Mouse (Mus musculus): ENCODE results near the gene Dnajc30.
"Not testable (repeated sequence)": the region's sequence is repeated elsewhere in the genome, so short reads cannot be mapped to it uniquely, and the experiment has no call there.

Dnajc30 gene

DNA sequence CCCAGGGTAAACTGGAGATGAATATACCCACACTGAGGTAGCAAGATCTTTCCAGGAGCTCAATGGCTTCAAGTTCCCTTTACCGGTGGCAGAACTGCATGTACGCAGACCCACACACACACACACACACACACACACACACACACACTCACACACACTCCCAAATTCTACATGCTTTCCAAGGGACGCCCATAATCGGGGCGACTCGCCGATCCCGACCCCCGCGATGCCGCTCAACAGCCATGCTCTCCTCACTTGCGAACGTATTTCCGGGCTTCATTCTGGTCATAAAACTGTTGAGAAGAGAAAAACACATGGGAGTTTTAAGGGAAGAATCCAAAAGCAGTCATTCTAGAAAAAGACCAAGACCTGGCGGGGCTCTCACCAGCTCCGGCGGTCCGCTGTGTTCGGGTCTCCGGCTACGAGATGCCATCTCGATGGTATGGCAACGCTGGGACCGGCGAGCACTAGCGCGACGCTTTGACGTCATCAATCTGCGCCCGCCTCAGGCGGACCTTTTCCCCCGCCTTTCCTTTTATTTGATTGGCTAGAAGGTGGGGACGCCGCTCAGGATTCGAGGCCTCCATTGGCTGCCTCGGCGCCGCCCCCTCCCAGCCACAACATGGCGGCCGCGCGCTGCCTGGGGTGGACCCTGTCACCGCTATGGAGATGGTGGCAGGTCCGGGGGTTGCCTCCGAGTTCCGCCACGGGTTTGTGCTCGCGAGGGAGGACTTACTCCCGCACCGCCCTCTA is at the start of gene Dnajc30:
TSS of gene Dnajc30 (plus strand) at position 574 of the 753 bp plus-strand sequence.
- peak; percentile 90 for DNase-seq (ENCODE audit: extremely low spot score, low read depth, low spot score)

DNA sequence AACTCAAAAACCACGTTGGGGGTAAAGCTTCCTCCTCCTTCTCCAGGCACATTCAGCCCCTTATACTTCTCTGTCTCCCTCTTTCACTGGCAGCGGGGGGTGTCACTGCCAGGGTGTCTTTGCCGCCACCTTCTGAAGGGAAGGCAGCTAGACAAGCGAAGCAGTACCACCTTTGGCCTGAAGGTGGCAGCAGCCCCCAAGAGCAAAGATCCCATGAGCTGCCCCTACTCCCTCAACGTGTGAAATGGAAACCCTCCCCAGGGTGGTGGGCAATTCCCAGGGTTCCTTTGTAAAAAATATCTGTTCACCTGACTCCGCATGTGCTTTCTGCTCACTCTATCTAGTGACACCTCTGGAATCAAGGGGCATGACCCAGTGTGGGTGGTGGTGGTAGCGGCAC is 48.5 kb upstream of the Dnajc30 start:
- peak; percentile 58 for DNase-seq (ENCODE audit: extremely low spot score, low read depth, low spot score)

DNA sequence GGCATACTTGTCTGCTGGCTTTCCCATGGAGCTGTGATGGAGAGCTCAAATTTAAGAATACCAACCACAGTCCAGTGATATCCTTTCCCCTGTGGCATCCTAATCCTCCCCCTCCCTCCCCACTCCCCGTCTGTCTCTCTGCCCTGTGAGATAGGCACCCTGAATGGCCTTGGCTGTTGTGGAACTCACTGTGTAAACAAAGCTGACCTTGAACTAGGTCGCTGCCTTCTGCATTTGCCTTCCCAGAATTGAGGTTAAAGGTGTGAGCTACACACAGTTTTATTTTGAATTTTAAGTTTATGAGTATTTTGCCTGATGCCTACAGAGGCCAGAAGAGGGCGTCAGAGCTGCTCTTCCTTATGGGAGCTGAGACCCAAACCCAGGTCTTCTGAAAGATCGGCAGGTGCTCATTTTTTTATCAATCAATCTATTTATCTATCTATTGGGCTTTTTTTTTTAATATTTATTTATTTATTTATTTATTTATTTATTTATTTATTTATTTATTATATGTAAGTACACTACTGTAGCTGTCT is 47.7 kb upstream of the Dnajc30 start:
- DNase-seq (ENCODE audit: extremely low spot score, low read depth, low spot score): no peak

GRCm38 (mm10) chr5:135021814-135022213 is 42.2 kb upstream of the Dnajc30 start:
- DNase-seq (ENCODE audit: extremely low spot score, low read depth, low spot score): no peak

DNA sequence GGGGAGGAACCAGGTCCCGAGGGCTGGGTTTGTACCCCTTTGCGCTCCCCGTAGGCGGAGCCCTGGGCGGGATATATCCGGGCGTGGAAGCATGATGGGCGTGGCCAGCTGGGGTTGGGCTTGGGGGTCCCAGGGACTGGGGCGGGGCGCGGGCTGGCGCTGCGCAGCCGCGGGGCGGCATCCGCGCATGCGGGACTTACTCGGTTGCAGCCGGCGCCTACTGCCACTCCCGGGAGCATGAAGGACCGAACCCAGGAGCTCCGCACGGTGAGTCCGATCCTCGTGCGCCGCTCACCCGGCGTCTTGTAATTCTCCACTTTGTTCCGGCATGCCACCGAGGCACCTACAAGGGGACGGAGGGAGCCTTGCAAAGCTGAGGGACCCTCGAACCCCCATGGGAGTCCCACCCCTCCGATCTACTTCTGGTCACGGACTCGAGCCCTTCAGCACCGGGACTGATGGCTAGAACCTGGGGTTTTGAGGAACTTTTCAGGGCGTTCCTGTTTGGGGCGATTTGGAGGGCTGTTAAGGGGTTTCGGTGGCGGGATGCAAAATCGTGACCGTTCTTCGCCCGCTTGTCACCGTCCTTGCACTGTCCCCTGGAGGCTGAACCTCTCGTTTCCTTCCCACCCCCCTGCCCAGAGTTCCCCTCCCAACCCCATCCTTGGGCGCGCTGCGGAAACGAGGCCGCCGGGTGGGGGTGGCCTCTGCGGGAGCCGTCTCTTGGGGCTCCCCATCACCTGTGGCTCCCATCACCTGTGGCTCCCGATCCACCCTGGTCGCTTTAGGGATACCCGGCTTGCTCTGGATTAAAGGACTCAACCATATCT is 40.4 kb upstream of the Dnajc30 start, which contains the start of gene Stx1a:
TSS of gene Stx1a (plus strand) at position 139 of the 830 bp plus-strand sequence.
- peak; percentile 49 for DNase-seq (ENCODE audit: extremely low spot score, low read depth, low spot score)

DNA sequence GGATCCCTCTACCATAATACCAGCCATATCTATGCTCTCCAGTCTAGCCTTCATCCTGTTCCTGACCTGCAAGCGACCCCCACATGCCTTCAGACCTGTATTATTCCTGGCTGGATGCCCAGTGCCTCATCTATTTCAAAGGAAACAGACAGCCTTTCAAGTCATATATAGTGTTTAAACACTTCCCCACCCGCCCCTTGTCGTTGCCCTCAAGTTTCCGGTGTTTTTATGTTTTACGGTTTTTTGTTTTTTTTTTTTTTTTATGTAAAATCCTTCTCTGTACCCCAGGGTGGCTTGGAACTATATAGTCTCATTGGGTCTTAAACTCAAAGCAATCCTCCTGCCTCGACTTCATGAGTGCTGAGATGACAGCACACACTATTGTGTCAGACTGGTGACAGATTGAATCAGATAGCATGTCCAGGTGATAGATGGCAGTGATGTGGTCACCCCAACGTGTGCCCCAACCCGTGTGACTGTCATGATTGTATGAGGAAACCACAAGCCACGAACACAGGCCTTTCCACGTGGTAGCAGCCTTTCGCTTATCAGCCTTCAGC is 39.3 kb upstream of the Dnajc30 start:
- DNase-seq (ENCODE audit: extremely low spot score, low read depth, low spot score): no peak

GRCm38 (mm10) chr5:135025899-135026298 is 38.1 kb upstream of the Dnajc30 start:
- DNase-seq (ENCODE audit: extremely low spot score, low read depth, low spot score): no peak

GRCm38 (mm10) chr5:135029007-135029854 is 34.8 kb upstream of the Dnajc30 start:
- no peak for DNase-seq (ENCODE audit: extremely low spot score, low read depth, low spot score)

DNA sequence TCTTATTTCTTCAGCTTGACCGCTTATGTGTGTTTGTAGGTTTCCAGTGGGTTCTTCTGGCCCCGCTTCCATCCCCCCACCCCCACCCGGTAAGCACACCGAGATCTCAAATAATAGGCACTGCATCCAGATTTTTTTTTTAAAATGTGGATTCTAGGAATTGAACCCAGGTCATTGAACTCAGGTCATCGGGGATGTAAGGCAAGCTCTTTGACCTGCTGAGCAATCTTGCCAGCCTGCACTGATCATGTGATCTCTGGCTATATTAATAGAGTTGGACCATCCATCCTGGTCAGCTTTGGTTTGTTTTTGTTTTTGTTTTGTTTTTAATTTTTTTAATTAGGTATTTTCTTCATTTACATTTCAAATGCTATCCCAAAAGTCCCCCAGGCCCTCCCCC is 31.4 kb upstream of the Dnajc30 start:
- DNase-seq (ENCODE audit: extremely low spot score, low read depth, low spot score): no peak

DNA sequence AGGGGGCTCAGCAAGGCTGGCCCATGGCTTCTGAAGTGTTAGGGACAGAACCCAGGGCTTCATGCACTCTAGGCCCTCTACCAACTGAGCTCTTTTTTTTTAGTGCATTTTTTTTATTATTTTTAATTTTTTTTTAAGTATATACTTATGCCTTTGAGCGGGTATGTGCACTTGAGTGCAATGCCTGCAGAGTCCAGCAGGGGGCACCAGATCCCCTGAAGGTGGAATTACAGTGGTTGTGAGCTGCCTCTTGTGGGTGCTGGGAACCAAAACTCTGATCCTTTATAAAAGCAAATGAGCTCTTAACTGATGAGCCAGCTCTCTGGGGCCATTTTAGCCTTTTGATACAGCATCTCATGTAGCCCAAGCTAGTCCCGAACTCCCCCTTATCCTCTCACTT is 29.4 kb upstream of the Dnajc30 start:
- no peak for DNase-seq (ENCODE audit: extremely low spot score, low read depth, low spot score)

DNA sequence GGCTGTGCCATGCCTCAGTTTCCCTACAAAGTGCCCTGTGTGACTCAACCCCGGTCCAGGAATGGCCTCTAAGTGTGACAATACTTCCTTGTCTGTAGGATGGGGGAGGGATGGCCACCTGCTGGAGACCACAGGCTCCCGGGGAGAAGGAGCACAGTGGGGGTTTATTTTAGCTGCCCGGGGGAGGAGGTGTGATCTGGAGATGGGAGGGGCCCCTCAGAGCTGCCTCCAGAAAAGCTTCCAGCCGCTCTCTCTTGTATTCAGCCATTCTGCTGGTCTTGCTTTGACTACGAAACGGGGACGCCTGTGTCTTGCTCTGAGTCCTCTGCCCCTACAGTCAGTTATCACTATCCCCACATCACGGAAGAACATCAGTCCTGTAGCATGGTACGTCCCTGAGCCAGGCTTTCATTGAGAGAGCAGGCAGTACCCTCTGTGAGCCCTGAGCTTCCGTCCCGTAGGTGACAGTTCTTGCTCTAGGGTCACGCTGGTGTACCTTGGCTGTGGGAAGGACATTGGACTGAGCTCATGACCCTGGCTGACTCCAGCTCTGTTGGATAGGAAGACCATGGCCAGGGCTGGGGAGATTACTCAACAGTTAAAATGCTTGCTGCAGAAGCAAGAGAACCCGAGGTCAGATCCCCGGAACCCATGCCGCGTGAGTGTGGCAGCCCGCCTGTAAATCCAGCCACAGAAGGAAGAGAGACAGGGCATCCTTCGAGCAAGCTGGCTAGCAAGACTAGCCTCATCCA is 28.2 kb upstream of the Dnajc30 start:
- DNase-seq (ENCODE audit: extremely low spot score, low read depth, low spot score): no peak

DNA sequence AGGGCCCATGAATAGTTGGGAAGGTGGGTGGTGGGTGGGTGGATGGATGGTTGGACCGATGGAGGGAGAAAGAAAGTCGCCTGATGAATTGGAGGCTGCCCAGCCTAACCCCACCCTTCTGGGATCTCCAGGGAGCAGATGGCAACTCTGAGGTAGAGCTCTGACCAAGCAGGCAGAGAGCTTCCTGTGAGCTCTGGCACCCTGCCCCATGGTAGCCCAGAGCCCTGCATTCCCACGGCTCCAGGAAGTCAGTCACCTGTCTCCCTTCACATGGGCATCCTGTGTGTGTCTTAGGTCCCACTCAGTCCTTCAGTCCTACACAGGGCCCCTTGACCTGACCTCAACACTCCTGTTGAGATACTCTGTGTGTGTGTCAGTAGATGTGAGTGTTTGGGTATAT is 26.1 kb upstream of the Dnajc30 start:
- DNase-seq (ENCODE audit: extremely low spot score, low read depth, low spot score): no peak

DNA sequence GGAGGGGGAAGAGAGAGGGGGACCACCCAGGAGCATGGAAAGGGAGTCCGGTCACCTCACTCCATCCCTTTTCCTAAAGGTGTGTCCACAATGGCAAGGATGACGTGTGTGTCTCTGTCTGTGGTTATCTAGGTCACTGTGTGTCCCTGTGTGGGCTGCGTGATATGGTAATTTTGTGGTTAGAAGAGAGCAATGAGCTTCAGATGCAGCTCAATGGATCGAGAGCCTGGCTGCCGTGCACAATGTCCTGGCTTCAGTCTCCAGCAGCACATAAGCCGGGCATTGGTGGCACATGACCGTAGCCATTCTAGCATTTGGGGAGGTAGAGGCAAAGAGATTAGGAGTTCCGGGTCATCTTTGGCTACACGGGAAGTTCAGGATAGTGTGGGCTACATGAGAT is 24.5 kb upstream of the Dnajc30 start:
- no peak for DNase-seq (ENCODE audit: extremely low spot score, low read depth, low spot score)

GRCm38 (mm10) chr5:135040059-135040458 is 23.9 kb upstream of the Dnajc30 start:
- DNase-seq (ENCODE audit: extremely low spot score, low read depth, low spot score): no peak

GRCm38 (mm10) chr5:135040777-135041176 is 23.2 kb upstream of the Dnajc30 start:
- no peak for DNase-seq (ENCODE audit: extremely low spot score, low read depth, low spot score)

- DNase-seq (ENCODE audit: extremely low spot score, low read depth, low spot score): no peak
Measured at GRCm38 (mm10) chr5:135042105-135042788, 21.8 kb upstream of the Dnajc30 start.

DNA sequence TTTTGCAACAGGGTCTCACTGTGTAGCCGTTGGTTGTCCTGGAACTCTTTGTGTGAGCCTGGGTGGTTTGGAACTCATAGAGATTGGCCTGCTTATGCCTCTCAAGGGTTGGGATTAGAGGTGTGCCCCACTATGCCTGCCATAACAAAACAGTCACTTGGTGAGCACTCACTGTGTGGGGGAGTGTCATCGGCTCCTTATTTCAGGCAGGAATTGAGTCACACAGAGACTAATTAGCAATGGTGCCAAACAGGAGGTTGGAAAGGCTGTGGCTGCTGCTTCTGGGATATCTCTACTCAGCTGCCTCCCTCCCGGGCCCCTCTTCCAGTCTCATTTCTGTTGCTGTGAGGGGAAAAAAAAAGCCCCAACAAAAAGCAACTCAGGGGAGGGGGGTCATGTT is 19.4 kb upstream of the Dnajc30 start:
- no peak for DNase-seq (ENCODE audit: extremely low spot score, low read depth, low spot score)

DNA sequence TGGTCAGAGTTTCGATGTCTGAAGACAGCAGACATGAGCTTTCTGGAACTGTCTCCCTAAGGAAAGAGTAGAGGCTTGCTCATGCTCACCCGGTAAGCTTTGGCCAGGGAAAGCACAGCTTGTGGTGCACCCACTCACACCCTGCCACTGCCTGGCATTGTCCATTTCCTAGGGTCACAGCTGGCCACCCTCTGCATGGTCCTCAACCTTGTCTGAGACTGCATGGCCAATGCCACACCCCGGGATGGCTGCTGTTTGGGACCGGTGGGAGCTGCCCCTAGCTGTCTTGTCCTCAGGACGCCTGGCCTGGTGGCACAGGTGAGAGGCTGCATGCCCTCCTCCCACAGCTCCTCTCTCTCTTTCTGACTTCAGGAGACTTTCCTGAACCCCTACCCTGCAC is 15.5 kb upstream of the Dnajc30 start:
- no peak for DNase-seq (ENCODE audit: extremely low spot score, low read depth, low spot score)

GRCm38 (mm10) chr5:135049268-135049667 is 14.7 kb upstream of the Dnajc30 start:
- DNase-seq (ENCODE audit: extremely low spot score, low read depth, low spot score): not testable (repeated sequence)

All from hindlimb bud, embryonic 11.5 days (tissue).